Mouse (Mus musculus): Measurements from ENCODE around the gene Dguok. TPM values are rescaled to one million over a fixed set of nuclear protein-coding genes. Genes with fewer than 3 reads are reported as not detected.

Dguok gene
- polyA plus RNA-seq, 1 experiment from 2014 or later = 69.7 TPM

GRCm38 (mm10) chr6:83510210-83510609 lies 3.4 kb upstream of the Dguok start:
- Histone ChIP-seq H3K27me3 (ENCODE audit: insufficient read depth, low read length) (no peaks in the 10 kb centered on the region), H3K9ac (no peak overlapping the region), H3K4me3 (ENCODE audit: low read depth, low read length) (no peak overlapping the region), H3K36me3 (ENCODE audit: insufficient read depth) (no peaks in the 10 kb centered on the region), H3K27ac (ENCODE audit: low read depth) (no peak overlapping the region), H3K4me1 (ENCODE audit: insufficient read depth) (no peaks in the 10 kb centered on the region; the same call in 1 of the 2 replicates), H3K4me2 (no peak overlapping the region), H3K9me3 (ENCODE audit: low read depth, low read length) (no peaks in the 10 kb centered on the region)
- ATAC-seq (ENCODE audit: insufficient read depth) (no peak), DNase-seq (peak; percentile 33)
- WGBS = 53% methylated on average over 2 of the region's 2 CpGs
- TF ChIP-seq CTCF (IDR thresholded peaks at IDR 0.05; ENCODE audit: low read depth) = peak; percentile 41

GRCm38 (mm10) chr6:83509442-83509841 lies 2.7 kb upstream of the Dguok start:
- 38% methylated on average over 8 of the region's 8 CpGs for WGBS
- Histone ChIP-seq H3K27me3 (ENCODE audit: insufficient read depth, low read length) (no peaks in the 10 kb centered on the region), H3K4me1 (ENCODE audit: insufficient read depth) (no peaks in the 10 kb centered on the region; the same call in 1 of the 2 replicates), H3K36me3 (ENCODE audit: insufficient read depth) (no peaks in the 10 kb centered on the region), H3K4me2 (no peak overlapping the region), H3K4me3 (ENCODE audit: low read depth, low read length) (no peak overlapping the region), H3K27ac (ENCODE audit: low read depth) (no peak overlapping the region), H3K9me3 (ENCODE audit: low read depth, low read length) (no peaks in the 10 kb centered on the region), H3K9ac (no peak overlapping the region)
- peak; percentile 18 for DNase-seq
- no peak for ATAC-seq (ENCODE audit: insufficient read depth)
- TF ChIP-seq CTCF (IDR thresholded peaks at IDR 0.05; ENCODE audit: low read depth) = peak; percentile 38; the same call in 1 of the 2 replicates

GRCm38 (mm10) chr6:83507168-83507546 lies 388 bp upstream of the Dguok start:
- H3K27ac ChIP-seq (ENCODE audit: low read depth) = peak overlapping the region; percentile 69
- WGBS = 20% methylated on average over 6 of the region's 6 CpGs
- TF ChIP-seq CTCF (IDR thresholded peaks at IDR 0.05; ENCODE audit: low read depth) = no peak

GRCm38 (mm10) chr6:83505554-83505953 lies 1.2 kb downstream of the Dguok start:
- WGBS = 81% methylated on average over 4 of the region's 4 CpGs
- H3K4me1 ChIP-seq (ENCODE audit: insufficient read depth) = no peaks in the 10 kb centered on the region; the same call in 1 of the 2 replicates
- DNase-seq = no peak
- H3K36me3 ChIP-seq (ENCODE audit: insufficient read depth) = no peaks in the 10 kb centered on the region
- peak overlapping the region; percentile 75; the same call in 1 of the 2 replicates for H3K9ac ChIP-seq
- TF ChIP-seq CTCF (IDR thresholded peaks at IDR 0.05; ENCODE audit: low read depth) = no peak
- H3K9me3 ChIP-seq (ENCODE audit: low read depth, low read length) = no peaks in the 10 kb centered on the region
- H3K4me3 ChIP-seq (ENCODE audit: low read depth, low read length) = peak overlapping the region; percentile 78
- no peaks in the 10 kb centered on the region for H3K27me3 ChIP-seq (ENCODE audit: insufficient read depth, low read length)
- peak overlapping the region; percentile 72 for H3K4me2 ChIP-seq
- no peak for ATAC-seq (ENCODE audit: insufficient read depth)
- peak overlapping the region; percentile 95; the same call in 1 of the 2 replicates for H3K27ac ChIP-seq (ENCODE audit: low read depth)

More at GRCm38 (mm10) chr6:83507168-83507546, 388 bp upstream of the Dguok start:
- DNase-seq (no peak), ATAC-seq (ENCODE audit: insufficient read depth) (peak; percentile 23; the same call in 1 of the 2 replicates)
- Histone ChIP-seq H3K27me3 (ENCODE audit: insufficient read depth, low read length) (no peaks in the 10 kb centered on the region), H3K9ac (peak overlapping the region; percentile 75), H3K4me1 (ENCODE audit: insufficient read depth) (no peaks in the 10 kb centered on the region; the same call in 1 of the 2 replicates), H3K36me3 (ENCODE audit: insufficient read depth) (no peaks in the 10 kb centered on the region), H3K4me2 (peak overlapping the region; percentile 72), H3K4me3 (ENCODE audit: low read depth, low read length) (peak overlapping the region; percentile 78), H3K9me3 (ENCODE audit: low read depth, low read length) (no peaks in the 10 kb centered on the region)

GRCm38 (mm10) chr6:83503361-83503760 lies 3.4 kb downstream of the Dguok start:
- TF ChIP-seq CTCF (IDR thresholded peaks at IDR 0.05; ENCODE audit: low read depth) = no peak

GRCm38 (mm10) chr6:83502656-83503055 lies 4.1 kb downstream of the Dguok start:
- no peak for TF ChIP-seq CTCF (IDR thresholded peaks at IDR 0.05; ENCODE audit: low read depth)
- no peak overlapping the region for H3K4me2 ChIP-seq
- DNase-seq = no peak
- H3K27me3 ChIP-seq (ENCODE audit: insufficient read depth, low read length) = no peaks in the 10 kb centered on the region
- no peak overlapping the region for H3K27ac ChIP-seq (ENCODE audit: low read depth)
- H3K36me3 ChIP-seq (ENCODE audit: insufficient read depth) = no peaks in the 10 kb centered on the region
- WGBS = 75% methylated on average over 3 of the region's 3 CpGs
- no peak overlapping the region for H3K4me3 ChIP-seq (ENCODE audit: low read depth, low read length)
- H3K4me1 ChIP-seq (ENCODE audit: insufficient read depth) = no peaks in the 10 kb centered on the region; the same call in 1 of the 2 replicates
- H3K9me3 ChIP-seq (ENCODE audit: low read depth, low read length) = no peaks in the 10 kb centered on the region
- no peak overlapping the region for H3K9ac ChIP-seq
- ATAC-seq (ENCODE audit: insufficient read depth) = no peak

More at GRCm38 (mm10) chr6:83503361-83503760, 3.4 kb downstream of the Dguok start:
- Histone ChIP-seq H3K9me3 (ENCODE audit: low read depth, low read length) (no peaks in the 10 kb centered on the region), H3K4me3 (ENCODE audit: low read depth, low read length) (no peak overlapping the region), H3K36me3 (ENCODE audit: insufficient read depth) (no peaks in the 10 kb centered on the region), H3K27ac (ENCODE audit: low read depth) (no peak overlapping the region), H3K27me3 (ENCODE audit: insufficient read depth, low read length) (no peaks in the 10 kb centered on the region), H3K9ac (no peak overlapping the region), H3K4me1 (ENCODE audit: insufficient read depth) (no peaks in the 10 kb centered on the region; the same call in 1 of the 2 replicates), H3K4me2 (no peak overlapping the region)
- DNase-seq (no peak), ATAC-seq (ENCODE audit: insufficient read depth) (no peak)
- WGBS = 70% methylated on average over 3 of the region's 3 CpGs

GRCm38 (mm10) chr6:83501524-83502310 lies 5.1 kb downstream of the Dguok start:
- no peak overlapping the region for H3K27ac ChIP-seq (ENCODE audit: low read depth)

More at GRCm38 (mm10) chr6:83501524-83502310, 5.1 kb downstream of the Dguok start:
- Histone ChIP-seq H3K4me3 (ENCODE audit: low read depth, low read length) (no peak overlapping the region), H3K4me1 (ENCODE audit: insufficient read depth) (no peaks in the 10 kb centered on the region; the same call in 1 of the 2 replicates), H3K4me2 (no peak overlapping the region), H3K9ac (no peak overlapping the region), H3K9me3 (ENCODE audit: low read depth, low read length) (no peaks in the 10 kb centered on the region), H3K27me3 (ENCODE audit: insufficient read depth, low read length) (no peaks in the 10 kb centered on the region), H3K36me3 (ENCODE audit: insufficient read depth) (no peaks in the 10 kb centered on the region)
- no peak for TF ChIP-seq CTCF (IDR thresholded peaks at IDR 0.05; ENCODE audit: low read depth)
- 64% methylated on average over 9 of the region's 9 CpGs for WGBS
- ATAC-seq (ENCODE audit: insufficient read depth) = no peak
- DNase-seq = no peak
